Mouse (Mus musculus) adrenal gland, postnatal 14 days (tissue): ENCODE data around the gene Tmprss3. TPM values are rescaled to one million over a fixed set of nuclear protein-coding genes. Genes with fewer than 3 reads are reported as not detected.

Experiments
- DNase-seq: peaks from one replicate; pipeline ENCODE4 v3.0.0; 2021; ENCODE audit warnings: mixed read lengths
- long read RNA-seq, 2 experiments: library from polyadenylated mRNA; stranded (forward); transcript quantifications; one replicate each; pipeline ENCODE4 v2.0.0; 2021
- total RNA-seq: library from RNA; stranded (reverse); gene quantifications from 2 replicates; pipeline ENCODE4 v1.2.3, GENCODE M21; 2021

The Tmprss3 gene
- total RNA-seq, result 0.11 TPM in 1 of 2 replicates, not detected in the other
- long read RNA-seq, experiment 1, result 0 reads
- long read RNA-seq, experiment 2, result 0 reads

GRCm38 (mm10) chr17:31198877-31199276, at the start of gene Tmprss3:
Gene Tmprss3, minus strand, starts transcription at chr17:31198977.
- no peak for DNase-seq

- no peak for DNase-seq
Observed at GRCm38 (mm10) chr17:31247144-31247543, 48.4 kb upstream of the Tmprss3 start.

GRCm38 (mm10) chr17:31245321-31245720, 46.5 kb upstream of the Tmprss3 start:
- no peak for DNase-seq

- peak; percentile 44 for DNase-seq
Observed at GRCm38 (mm10) chr17:31242764-31243163, 44.0 kb upstream of the Tmprss3 start.

GRCm38 (mm10) chr17:31241156-31241555, 42.4 kb upstream of the Tmprss3 start:
- no peak for DNase-seq

GRCm38 (mm10) chr17:31238234-31239020, 39.6 kb upstream of the Tmprss3 start:
- no peak for DNase-seq

GRCm38 (mm10) chr17:31235915-31236314, 37.1 kb upstream of the Tmprss3 start:
- DNase-seq, result no peak

- DNase-seq, result no peak
Observed at GRCm38 (mm10) chr17:31232251-31233010, 33.7 kb upstream of the Tmprss3 start.

- DNase-seq, result no peak
Observed at GRCm38 (mm10) chr17:31231780-31232179, 33.0 kb upstream of the Tmprss3 start.

- no peak for DNase-seq
Observed at GRCm38 (mm10) chr17:31226931-31227330, 28.2 kb upstream of the Tmprss3 start.

GRCm38 (mm10) chr17:31226368-31226767, 27.6 kb upstream of the Tmprss3 start:
- DNase-seq, result no peak

- DNase-seq, result no peak
Observed at GRCm38 (mm10) chr17:31224591-31224990, 25.8 kb upstream of the Tmprss3 start.

- DNase-seq, result no peak
Observed at GRCm38 (mm10) chr17:31223835-31224234, 25.1 kb upstream of the Tmprss3 start.

GRCm38 (mm10) chr17:31222810-31223310, 24.1 kb upstream of the Tmprss3 start:
- DNase-seq, result no peak

GRCm38 (mm10) chr17:31216068-31216955, 17.5 kb upstream of the Tmprss3 start:
- DNase-seq, result peak; percentile 39

GRCm38 (mm10) chr17:31211881-31212280, 13.1 kb upstream of the Tmprss3 start:
- no peak for DNase-seq

GRCm38 (mm10) chr17:31210299-31210698, 11.5 kb upstream of the Tmprss3 start:
- no peak for DNase-seq

GRCm38 (mm10) chr17:31209376-31209930, 10.7 kb upstream of the Tmprss3 start:
- no peak for DNase-seq

GRCm38 (mm10) chr17:31208654-31209053, 9.9 kb upstream of the Tmprss3 start:
- DNase-seq, result no peak

GRCm38 (mm10) chr17:31207771-31208334, 9.1 kb upstream of the Tmprss3 start, which contains the start of gene Ubash3a:
Gene Ubash3a, plus strand, starts transcription at chr17:31207873.
- no peak for DNase-seq

GRCm38 (mm10) chr17:31196283-31196682, 2.5 kb downstream of the Tmprss3 start:
- no peak for DNase-seq
